Mouse (Mus musculus) liver, adult 2 months (tissue): ENCODE measurements at regions not wholly inside any gene's neighbourhood (a gene's known extent, or its start where the extent isn't known, plus 50 kb on each side); places are given as distances from the start of the nearest gene placed in this dataset.

Experiments used
- CTCF ChIP-seq: fragments of 200-500 bp; IDR thresholded peaks from 2 replicates; pipeline ENCODE4 v1.5.1; 2011; ENCODE audit warnings: low read depth, low read length, control low read depth
- POLR2A ChIP-seq: fragments of 200-500 bp; IDR thresholded peaks from 2 replicates; pipeline ENCODE4 v1.6.1; 2011; ENCODE audit warnings: low read length, control low read depth; ENCODE audit not compliant: insufficient read depth; ENCODE audit errors: extremely low read depth

DNA sequence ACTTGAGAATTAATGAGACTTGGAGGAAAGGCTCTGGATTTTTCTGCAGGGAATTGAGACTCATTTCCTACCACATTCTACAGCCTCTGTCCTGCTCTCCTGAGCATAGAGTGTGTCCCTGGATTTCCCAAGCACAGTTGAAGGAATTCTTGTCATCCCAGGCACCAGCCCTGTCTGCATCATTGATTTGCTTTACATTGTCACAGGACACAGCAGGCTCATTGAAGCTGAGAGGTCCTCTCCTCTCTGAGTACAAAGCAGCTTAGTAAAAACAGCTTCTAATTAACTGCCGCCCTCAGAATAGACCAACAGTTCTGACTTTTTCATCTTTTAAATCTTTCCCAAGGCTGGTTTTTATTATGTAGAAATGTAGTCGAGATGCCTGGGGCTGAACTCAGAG, 429.7 kb downstream of the Fgf9 start:
- no peak for TF ChIP-seq CTCF
- TF ChIP-seq POLR2A = no peak
